Mouse (Mus musculus): Measurements from ENCODE around the gene Hnf1b. TPM values are rescaled to one million over a fixed set of nuclear protein-coding genes. Genes with fewer than 3 reads are reported as not detected.

Hnf1b gene
- not detected for total RNA-seq (2021)

DNA sequence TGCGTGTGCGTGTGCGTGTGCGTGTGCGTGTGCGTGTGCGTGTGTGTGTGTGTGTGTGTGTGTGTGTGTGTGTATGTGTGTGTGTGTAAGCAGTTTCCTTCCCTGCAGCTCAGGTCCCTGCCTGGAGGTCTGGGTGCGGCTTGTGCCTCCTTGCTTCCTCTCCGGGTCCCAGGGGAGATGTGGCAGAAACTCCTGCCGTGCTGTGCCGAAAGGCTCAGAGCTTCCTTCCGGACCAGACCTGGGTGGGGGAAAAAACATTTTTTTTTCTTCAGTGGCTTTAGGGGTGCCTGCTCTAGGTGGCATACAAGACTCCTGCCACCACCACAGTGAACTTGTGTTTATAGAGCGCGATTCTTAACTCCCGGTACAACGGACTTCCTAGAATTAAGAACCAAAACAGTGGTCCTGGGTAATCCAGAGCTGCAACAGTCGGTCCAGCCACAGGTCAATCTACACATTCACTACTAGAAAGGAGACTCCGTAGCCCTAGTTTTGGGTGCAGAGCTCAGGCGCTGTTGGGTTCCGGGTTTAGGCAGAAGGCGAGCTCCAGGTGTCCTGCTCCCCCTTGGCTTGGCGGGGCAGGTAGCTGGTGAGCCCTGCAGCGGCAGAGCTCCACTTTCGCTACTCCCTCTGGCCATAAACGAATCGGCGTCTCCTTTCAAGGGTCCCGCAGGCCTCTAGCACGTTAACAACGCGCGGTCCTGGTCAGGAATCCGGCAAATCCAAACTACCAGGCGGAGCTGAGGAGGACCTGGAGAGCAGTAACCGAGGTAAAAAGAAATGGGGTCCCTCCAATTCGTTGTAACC lies at the start of gene Hnf1b:
Gene Hnf1b (plus strand): TSS at position 535 of the 807 bp plus-strand sequence.
- intact Hi-C loops (cut with DNase I), result no loop called here
- no peak for DNase-seq (ENCODE audit: low spot score)

DNA sequence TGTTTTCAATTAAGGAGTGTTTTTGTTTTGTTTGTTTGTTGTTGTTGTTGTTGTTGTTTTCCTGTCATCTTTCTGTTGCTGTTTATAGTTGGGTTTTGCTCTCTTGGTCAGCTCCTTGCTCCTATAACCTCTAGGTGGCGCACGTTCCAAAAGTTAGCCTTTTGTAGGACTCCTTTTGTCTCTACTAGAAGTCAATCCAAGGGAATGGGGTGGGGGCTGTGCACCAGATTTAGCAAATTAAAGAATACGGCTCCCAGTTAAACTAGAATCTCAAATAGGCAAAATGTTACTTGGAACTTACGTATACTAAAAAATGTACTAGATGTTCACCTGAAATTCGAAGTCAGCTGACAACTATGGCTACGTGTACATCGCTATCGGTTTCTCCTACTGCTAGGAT lies 47.7 kb upstream of the Hnf1b start:
- intact Hi-C loops (cut with DNase I), result loop anchor here (5.0 kb wide), 1 partner anchor 135 kb away; no protein-coding TSS in a partner anchor
- no peak for DNase-seq (ENCODE audit: low spot score)

DNA sequence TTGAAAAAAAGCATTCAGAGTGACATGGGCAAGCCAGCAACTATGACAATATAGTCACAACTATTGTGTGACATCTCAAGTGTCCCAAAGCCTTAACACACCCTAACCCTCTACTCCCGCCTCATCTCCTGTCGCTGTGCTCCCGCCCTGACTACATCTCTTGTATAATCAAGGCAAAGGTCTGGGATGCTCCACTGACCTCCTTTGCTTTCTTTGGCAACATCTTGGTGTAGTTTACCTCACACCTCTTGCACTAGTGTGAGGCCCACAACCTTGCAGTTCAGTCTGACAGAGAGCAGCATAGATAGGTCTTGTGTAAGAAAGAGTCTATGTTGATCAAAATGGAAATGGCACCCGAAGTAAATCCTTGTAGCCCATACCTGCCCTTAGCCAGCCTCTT lies 47.3 kb upstream of the Hnf1b start:
- intact Hi-C loops (cut with DNase I), result loop anchor here (5.0 kb wide), 1 partner anchor 135 kb away; no protein-coding TSS in a partner anchor
- DNase-seq (ENCODE audit: low spot score), result no peak

DNA sequence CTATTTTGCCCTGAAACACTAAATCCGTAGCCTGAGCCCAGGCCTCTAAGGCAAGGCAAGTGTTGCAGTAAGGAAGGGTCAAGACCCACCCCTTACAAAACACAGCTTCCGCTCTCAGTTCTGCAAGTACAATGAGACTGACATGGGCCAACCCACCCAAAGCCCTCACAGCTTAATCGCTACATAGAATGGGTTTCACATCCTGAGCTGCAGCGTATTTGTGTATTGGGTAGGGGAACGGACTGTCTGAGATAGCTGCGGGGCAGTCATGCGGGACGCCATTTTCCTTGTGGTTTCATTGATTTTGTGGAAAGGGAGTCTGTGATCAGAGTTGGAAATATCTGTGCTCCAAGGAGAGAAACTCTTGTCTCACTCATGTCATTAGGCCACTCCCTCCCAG lies 39.4 kb upstream of the Hnf1b start:
- intact Hi-C loops (cut with DNase I), result no loop called here
- DNase-seq (ENCODE audit: low spot score), result no peak

DNA sequence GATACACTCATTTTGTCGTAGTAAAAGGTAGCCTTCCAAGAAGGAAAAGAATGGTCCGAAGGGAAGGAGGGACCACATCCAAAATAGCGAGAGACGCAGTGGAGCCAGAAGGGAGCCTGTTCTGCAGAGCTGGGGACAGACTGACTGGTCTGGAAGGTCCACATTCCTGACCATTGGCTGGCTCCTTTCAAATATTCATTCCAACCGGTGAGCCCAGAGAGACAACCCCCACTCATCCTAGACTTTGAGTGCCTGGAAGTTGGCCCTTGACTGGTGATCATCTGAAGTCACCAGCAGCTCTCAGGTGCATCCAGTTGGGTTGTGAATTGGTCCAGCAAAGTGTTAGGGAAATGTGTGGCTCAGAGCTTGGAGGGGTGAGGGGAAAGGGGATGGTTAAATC lies 34.7 kb upstream of the Hnf1b start:
- intact Hi-C loops (cut with DNase I), result no loop called here
- no peak for DNase-seq (ENCODE audit: low spot score)

DNA sequence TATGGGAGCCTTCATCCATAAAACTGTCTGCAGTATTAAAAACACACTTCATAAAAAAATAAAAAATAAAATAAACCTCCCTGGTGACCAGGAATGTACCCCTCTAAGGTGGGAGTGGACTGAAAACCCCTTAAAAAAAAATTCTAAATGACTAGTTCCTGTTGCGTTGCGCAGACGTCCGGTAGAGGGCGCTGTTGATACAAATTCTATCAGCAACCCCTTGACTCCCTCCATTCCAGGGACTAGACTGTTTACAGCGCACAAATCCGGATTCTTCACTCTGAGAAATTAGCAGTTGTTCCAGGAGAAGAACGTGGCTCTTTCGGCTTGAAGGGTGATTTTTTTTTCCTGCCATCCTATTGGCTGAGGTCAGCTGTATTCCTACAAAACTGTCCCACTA lies 34.2 kb upstream of the Hnf1b start:
- intact Hi-C loops (cut with DNase I), result no loop called here
- DNase-seq (ENCODE audit: low spot score), result no peak

DNA sequence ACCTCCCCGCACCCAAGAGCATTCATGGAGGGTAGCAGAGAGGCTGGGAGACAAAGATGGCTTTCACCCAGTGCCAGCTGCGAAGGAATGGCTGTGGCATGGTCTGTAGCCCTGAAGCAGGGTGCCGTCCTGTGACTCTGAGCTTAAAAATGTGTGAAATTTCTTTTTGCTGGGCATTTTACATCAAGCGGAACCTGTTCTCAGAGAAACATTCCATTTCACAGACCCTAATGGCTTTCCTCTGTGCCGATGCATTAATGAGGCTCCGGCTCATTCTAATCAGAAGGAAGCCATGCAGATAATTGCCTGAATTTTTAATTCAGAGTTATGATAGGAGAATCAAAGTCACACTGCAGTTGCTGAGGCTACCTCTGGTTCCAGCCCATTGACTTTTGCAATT lies 32.8 kb upstream of the Hnf1b start:
- no peak for DNase-seq (ENCODE audit: low spot score)
- intact Hi-C loops (cut with DNase I), result no loop called here

DNA sequence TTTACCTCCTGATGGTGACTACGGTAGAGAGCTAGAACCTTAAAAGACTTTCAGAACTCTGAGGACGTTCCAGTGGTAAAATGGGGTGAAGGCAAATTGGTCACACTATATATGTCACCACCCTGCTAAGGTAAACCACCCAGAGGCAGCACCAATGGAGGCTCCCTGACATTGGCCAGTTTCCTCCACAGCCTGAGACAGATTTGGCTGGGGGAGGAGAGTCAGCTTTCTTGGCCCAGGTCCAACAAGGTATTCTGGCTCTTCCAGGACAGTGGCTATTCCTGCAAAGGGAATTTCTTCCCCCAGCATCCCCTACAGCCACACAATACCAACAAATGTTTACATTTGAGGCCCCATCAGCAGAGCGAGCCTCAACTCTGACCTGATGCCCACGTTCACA lies 31.9 kb upstream of the Hnf1b start:
- intact Hi-C loops (cut with DNase I), result no loop called here
- DNase-seq (ENCODE audit: low spot score), result no peak

DNA sequence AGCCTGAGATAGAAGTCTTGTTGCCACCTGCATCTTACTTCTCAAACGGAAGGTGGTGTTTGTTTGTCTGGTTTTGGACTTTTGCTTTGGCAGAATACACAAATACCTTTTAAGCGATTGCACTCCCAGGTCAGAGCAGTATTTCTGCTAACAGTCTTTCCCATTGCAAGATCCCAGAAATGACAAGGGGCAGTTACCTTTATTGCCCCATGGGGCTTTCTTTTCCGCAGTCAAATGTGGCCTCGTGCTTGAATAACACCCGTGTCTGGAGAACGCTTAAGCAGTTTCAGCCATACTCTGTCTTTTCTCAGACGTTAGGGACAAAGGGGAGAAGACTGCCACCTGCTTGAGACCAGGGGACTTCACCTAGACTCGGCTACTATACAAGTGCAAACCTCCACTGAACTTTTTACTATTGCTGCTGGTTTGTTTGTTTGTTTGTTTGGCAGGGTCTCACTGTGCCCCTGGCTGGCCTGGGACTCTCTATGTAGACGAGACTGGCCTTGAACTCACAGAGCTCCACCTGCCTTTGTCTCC lies 31.2 kb upstream of the Hnf1b start:
- DNase-seq (ENCODE audit: low spot score), result no peak
- intact Hi-C loops (cut with DNase I), result no loop called here

DNA sequence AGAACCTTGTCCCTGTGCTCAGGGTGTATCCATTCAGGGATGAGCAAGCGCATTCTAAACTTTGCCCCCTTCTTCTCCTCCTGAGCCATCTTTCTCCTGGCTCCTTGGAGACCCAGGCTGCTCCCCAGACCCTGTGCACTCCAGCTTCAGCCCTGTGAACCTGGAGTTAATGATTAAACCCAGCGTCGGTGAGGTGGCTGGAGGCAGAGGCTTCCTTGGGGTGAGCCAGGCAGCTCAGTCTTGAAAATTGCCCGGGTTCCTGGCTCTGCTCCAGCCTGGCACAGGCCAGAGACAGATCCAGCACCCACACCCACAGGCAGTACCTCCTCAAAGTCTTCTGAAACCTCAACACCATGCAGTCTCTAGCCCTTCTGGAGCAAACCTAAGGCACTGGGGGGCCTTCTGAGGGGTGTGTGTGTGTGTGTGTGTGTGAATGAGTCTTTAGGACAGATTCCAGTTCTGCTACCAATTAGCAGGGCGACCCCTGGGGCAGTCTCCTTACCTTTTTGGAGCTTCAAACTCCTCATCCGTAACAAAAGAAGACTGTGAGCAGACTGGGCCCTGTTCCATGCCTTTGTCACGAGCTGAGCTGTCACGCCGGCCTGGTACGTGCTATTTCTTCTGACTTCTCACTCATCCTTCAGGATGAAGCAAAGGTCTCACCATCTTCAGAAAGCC lies 29.9 kb upstream of the Hnf1b start:
- no peak for DNase-seq (ENCODE audit: low spot score)
- intact Hi-C loops (cut with DNase I), result no loop called here

DNA sequence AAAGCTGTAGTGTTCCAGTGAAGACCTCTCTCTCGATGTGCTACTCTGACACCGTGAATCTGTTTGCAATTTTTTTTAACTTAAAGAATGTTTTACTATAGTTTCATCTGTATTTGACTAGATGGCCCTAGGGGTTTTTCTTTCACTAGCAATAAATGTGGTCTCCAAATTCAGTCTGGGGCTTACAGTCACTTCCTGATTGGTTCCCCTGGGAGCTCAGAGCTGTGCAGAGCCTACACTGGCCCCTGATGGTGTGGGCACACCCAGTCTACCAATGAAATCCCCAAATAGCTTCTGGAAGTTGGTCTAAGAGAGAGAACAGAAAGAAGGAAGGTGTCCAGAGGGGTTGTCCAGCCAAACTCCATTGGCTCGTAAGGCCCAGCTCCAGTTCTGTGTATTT lies 23.7 kb upstream of the Hnf1b start:
- no peak for DNase-seq (ENCODE audit: low spot score)
- intact Hi-C loops (cut with DNase I), result no loop called here

DNA sequence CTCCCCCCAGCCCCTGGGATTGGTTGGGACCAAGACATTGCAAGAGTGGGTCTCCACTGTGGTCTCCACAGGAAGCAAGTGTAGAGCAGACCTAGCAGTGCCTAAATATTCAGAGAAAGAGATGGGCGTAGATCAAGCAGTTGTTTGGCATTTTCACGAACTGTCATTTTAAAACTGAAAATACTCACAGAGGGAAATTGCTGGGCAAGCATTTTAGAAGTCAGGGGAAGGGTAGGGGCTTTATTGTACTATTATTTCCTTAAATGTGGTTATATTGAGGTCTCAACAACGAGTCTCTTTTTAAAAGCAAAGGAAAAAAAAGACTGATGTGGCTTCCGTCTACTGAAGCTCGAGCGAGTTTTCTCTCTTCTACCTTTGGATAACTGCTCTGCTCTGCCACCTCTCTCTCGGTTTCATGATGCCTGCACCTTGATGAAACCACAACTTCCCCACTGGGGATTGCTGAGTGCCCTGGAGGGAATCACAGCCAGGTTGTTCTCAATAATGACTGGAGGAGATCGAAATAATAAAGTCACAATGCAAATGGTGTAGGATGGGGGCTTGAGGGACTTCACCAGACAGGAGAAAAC lies 21.2 kb upstream of the Hnf1b start:
- intact Hi-C loops (cut with DNase I), result no loop called here
- no peak for DNase-seq (ENCODE audit: low spot score)

DNA sequence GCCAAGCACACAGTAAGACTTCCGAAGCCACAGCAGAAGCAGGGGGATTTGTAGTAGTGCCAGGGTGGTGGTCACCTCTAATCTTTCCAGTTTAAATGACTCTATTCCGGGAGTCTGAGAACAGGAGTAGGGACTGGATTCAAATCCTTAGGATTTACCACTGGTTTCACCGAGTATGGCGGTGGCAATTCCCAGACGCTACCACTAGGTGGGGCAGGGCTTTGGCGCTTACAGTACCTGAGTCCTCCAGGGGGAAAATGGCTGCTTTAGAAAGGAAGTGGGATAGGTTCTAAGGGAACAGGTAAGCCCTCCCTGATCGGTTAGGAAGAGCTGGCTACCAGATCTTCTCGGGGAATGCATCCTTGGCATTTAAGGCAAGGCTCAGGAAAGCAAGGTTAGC lies 17.5 kb upstream of the Hnf1b start:
- no peak for DNase-seq (ENCODE audit: low spot score)
- intact Hi-C loops (cut with DNase I), result no loop called here

DNA sequence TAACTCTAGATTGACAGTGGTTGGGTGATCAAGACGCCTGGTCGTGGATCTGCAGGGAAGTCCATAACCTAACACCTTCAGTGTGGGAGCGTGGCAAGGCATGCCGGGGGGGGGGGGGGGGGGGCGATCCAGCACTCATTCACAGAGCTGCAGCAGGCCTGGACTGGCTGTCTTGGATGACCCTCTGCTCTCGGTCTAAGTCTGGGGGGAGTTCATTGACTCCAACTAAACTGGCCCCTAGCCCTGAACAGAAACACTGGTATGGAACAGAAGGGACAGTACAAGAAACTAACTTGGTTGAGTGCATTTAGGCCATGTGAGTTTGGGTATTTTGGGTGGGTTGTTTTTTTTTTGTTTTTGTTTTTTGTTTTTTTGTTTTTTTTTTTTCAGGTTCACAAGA lies 16.3 kb upstream of the Hnf1b start:
- intact Hi-C loops (cut with DNase I), result no loop called here
- no peak for DNase-seq (ENCODE audit: low spot score)

DNA sequence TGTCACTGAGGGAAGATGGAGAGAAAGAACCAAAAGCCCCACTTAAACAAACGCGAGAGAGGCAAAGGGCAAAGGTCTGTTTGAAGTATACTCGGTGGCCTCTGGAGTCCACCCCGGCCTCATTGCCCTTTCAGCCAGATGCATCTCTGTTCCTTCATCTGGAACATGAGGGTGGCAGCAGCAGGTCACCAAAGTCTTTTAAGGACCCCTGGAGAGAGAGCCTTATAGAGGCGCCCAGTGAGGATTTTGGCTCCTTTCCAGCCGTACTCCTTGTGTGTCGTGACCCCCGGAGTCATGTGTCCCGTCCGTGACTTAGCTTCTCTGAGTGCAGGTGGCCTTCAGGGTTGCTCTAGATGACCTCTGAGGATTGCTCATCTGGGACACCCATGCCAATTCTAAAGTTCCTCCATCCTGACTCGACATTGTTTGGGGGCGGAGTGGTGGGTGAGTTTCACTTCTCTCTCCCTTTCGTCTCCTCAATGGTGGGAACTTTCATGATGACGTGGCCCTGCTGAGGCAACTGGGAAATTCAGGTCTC lies 15.8 kb upstream of the Hnf1b start:
- no peak for DNase-seq (ENCODE audit: low spot score)

DNA sequence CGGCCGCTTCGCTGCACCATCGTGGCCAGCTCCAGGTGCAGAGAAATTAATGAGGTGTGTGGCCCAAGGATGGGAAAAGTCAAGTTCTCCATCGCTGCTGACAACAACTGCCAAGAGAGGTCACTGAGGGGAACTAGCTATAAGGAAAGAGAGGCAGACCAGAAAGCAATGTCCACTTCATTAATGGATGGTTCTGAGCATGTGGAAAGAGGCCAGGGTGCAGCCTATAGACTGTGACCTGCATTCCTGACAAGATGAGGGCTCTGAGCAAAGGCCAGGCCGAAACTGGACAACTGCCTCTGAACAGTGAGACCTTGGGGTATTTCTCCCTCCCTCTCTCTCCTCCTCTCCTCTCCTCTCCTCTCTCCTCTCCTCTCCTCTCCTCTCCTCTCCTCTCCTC lies 10.4 kb upstream of the Hnf1b start:
- intact Hi-C loops (cut with DNase I), result no loop called here

More for the DNA sequence above, 15.8 kb upstream of the Hnf1b start:
- intact Hi-C loops (cut with DNase I), result no loop called here

DNA sequence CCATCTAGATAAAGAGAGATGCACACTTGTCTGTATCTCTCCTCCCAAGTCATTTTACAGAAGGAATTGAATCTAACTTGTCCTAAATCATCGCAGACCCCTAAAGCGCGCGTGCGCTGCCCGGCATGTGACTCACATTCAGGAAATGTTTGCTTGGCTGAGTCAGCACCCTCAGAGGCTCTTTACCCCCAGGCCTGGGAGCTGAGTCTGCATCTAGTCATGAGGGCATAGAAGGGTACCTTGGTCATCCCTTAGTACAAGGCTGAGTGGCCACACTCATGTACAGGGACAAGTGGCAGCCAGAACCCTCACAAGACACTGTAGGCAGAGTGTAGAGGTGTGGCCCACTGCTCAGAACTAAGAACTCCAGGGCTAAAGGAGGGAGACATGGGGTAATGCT lies 6.3 kb upstream of the Hnf1b start:
- intact Hi-C loops (cut with DNase I), result no loop called here
- no peak for DNase-seq (ENCODE audit: low spot score)

More for the DNA sequence above, 10.4 kb upstream of the Hnf1b start:
- no peak for DNase-seq (ENCODE audit: low spot score)

DNA sequence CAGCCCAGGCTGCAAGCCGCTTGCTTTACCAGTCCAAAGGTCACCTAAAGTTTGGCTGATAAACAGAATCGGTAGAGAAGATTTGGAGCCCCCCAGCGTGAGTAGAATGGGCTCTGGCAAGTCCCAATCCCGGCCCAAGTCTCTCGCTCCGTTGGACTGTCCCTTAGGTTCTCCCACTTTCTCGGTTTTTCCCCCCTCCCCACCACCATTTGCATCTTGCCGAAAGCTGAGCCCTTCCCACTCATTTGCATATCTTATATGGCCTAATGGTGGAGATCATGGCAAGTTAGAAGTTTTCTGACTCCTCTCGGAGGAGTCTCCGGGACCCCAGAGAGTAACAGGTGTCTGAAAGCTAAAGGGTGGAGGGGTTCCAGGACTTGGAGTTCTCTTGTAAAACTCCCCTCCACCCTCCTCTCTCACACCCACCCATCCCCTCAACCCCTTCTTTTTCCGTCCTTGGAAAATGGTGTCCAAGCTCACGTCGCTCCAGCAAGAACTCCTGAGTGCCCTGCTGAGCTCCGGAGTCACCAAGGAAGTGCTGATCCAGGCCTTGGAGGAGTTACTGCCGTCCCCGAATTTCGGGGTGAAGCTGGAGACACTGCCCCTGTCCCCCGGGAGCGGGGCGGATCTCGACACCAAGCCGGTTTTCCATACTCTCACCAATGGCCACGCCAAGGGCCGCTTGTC lies 866 bp downstream of the Hnf1b start:
- DNase-seq (ENCODE audit: low spot score), result no peak
- intact Hi-C loops (cut with DNase I), result no loop called here

DNA sequence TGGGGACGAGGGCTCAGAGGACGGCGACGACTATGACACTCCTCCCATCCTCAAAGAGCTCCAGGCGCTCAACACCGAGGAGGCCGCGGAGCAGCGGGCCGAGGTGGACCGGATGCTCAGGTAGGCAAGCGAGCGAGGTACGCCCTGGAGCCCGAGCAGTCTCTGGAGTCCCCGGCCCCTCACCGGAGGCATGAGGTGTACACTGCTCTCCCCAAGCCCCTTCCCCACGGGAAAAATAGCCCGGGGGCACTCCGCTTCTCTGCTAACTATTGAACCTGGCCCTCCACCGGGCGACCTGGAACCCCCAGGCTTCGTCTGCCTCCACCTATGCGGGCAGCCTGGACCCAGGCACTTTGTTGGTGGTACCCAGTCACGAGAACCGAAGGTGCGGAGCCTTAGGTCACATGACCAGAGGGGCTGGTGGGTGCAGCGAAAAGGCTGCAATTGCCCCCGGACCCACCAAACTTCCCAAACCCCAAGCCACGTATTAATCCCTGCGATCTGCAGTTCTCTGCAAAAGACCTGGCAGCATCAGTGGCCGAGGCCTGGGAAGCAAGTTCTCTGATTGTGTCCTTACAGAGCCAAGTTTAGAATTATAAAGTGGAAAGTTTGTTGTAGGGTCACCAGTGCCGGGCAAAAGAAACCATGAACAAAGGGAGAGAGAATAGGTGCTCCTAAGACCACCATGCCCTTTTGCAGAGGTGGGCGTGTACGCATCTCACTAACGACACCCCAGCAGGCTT lies 1.6 kb downstream of the Hnf1b start:
- DNase-seq (ENCODE audit: low spot score), result no peak
- intact Hi-C loops (cut with DNase I), result no loop called here

DNA sequence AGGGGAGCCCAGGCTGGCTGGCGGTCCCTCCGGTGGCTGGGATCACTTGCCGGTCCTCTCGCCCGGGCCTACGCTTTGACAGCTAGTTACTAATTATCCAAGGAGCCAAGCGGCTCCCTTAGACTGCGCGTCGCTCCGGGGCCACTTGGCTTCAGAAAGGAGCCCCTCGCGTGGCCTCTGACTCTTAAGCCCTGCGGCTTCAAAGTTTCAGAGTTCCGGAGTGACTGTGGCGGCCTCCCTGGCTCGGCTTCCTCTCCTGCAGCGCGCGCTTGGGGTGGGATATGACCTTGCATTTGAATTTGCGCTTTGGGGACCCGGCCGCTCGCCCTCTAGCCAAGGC lies 2.1 kb downstream of the Hnf1b start:
- no peak for DNase-seq (ENCODE audit: low spot score)
- intact Hi-C loops (cut with DNase I), result no loop called here

All from heart, postnatal 25 days (tissue).